Mouse (Mus musculus): ENCODE results near the gene Plekhh2. TPM values are rescaled to one million over a fixed set of nuclear protein-coding genes. Genes with fewer than 3 reads are reported as not detected.

Gene Plekhh2
- total RNA-seq, 2 experiments from 2014 or later = 4.6 to 6.5 TPM

- no peak for DNase-seq (ENCODE audit: low spot score in 2 of 2)
- intact Hi-C loops (cut with DNase I) = no loop called here
These were observed 146.5 kb downstream of the Plekhh2 start for GRCm38 (mm10) chr17:84658195-84658594.

GRCm38 (mm10) chr17:84658951-84659350 is 147.3 kb downstream of the Plekhh2 start:
- no peak for DNase-seq (ENCODE audit: low spot score in 2 of 2)
- intact Hi-C loops (cut with DNase I) = no loop called here

- intact Hi-C loops (cut with DNase I) = loop anchor here (1.0 kb wide), 1 partner anchor 22 kb away; no protein-coding TSS in a partner anchor
- no peak for DNase-seq (ENCODE audit: low spot score in 2 of 2)
These were observed 153.4 kb downstream of the Plekhh2 start for GRCm38 (mm10) chr17:84665053-84665452.

- intact Hi-C loops (cut with DNase I) = loop anchor here (1.0 kb wide), 1 partner anchor 22 kb away; no protein-coding TSS in a partner anchor
- DNase-seq (ENCODE audit: low spot score in 2 of 2) = no peak
These were observed 154.0 kb downstream of the Plekhh2 start for GRCm38 (mm10) chr17:84665691-84666090.

- intact Hi-C loops (cut with DNase I) = no loop called here
- DNase-seq (ENCODE audit: low spot score in 2 of 2) = no peak
These were observed 156.2 kb downstream of the Plekhh2 start for GRCm38 (mm10) chr17:84667848-84668247.

Other genes starting within 250 kb of the Plekhh2 start
- gene Thada, start 45.7 kb upstream of the Plekhh2 start, total RNA-seq (2021) = 10 to 100 TPM; 11.3 to 14.8 TPM
- gene Dync2li1, start 114.6 kb downstream of the Plekhh2 start, total RNA-seq (2021) = 10 to 100 TPM; 19.8 to 22.3 TPM
- gene Abcg8, start 164.4 kb downstream of the Plekhh2 start, total RNA-seq (2021) = not detected
- gene Abcg5, start 171.1 kb downstream of the Plekhh2 start, total RNA-seq (2021) = under 1 TPM in 1 of 2 experiments, not detected in 1; 0.12 TPM

Data from left cerebral cortex, postnatal 36 days (tissue).